Mouse (Mus musculus) urinary bladder, adult 2 months (tissue): Measurements from ENCODE around the gene Fam240a. TPM values are rescaled to one million over a fixed set of nuclear protein-coding genes. Genes with fewer than 3 reads are reported as not detected.
A peak's percentile ranks its signal among the peaks of the same experiment; 100 is the strongest.

ENCODE experiments used
- DNase-seq: peaks from one replicate; pipeline ENCODE4 v3.0.0; 2022; ENCODE audit warnings: low spot score
- polyA plus RNA-seq: library from polyadenylated mRNA; depleted of rRNA; stranded (reverse); fragments of >200 nt; gene quantifications from 2 replicates; pipeline ENCODE4 v1.2.3, GENCODE M21; 2012

Fam240a gene
- polyA plus RNA-seq, 1 experiment = not detected

DNA sequence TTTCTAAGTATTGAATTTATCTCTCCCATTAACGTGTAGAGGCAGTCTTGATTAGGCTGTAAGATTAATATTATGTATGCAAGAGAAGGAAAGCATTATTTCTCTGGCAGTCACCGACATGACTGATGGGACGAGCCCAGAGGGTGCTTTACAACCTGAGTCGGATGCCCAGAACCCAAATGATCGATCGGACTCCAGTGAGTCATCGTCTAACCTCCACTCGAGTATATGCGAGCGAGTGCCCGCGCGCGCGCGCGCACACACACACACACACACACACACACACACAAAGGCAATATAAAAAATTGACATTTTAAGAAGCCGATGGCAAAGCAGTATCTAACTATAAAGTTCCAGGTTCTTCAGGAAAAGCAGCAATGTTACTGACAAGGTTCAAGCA lies 28.7 kb upstream of the Fam240a start:
- DNase-seq = no peak

DNA sequence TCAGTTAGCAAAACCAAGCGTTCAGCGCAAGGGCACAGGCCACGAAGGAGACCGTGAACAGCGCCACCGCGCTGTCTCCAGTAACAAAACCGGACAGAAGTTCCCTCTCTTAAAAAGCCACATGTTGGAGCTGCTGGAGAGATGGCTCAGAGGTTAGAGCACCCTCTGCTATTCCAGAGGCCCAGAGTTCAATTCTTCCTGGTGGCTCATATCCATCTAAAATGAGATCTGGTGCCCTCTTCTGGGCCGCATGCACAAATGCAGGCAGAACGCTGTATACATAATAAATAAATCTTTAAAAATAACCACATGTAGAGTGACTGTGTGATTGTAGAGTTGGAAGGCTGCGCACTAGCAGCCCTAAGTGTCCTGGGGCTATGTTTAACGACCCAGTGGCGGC lies 27.6 kb upstream of the Fam240a start:
- no peak for DNase-seq

DNA sequence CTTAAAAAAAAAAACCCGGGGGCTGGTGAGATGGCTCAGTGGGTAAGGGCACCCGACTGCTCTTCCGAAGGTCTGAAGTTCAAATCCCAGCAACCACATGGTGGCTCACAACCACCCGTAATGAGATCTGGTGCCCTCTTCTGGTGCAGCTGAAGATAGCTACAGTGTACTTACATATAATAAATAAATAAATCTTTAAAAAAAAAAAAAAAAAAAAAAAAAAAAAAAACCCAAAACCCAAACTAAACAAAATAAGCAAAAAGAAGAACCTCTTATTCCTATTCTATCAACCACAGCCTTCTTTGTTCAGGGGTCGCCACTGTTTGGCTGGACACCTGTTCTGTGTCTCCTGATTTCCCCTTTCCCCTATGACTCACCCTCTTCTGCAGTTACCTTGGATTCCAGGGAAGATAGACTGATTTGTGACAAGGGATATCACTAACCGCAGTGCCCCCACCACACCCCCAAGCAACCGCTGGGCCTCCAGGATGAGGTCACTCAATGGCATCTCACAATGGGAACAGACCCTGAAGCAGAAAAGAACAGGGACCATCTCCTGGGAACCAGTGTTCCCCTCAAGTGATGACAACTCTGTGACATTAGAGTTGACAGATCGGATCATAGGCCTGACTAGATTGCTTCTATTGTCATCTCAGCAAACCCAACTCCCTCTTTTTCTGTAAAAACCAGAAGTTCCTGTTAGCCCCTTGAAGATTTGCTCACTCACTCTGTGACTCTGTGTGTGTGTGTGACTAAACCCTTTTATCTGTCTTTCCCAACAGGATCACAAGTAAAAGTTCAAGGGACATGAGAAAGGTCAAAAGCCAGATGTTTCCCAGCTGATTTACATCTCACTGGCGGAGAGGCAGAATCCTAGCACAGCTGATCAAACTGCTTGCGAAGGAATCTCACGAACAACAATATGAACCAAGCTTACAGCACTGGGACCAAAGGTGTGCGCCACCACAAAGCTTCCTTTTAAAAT lies 21.1 kb upstream of the Fam240a start:
- DNase-seq = no peak

DNA sequence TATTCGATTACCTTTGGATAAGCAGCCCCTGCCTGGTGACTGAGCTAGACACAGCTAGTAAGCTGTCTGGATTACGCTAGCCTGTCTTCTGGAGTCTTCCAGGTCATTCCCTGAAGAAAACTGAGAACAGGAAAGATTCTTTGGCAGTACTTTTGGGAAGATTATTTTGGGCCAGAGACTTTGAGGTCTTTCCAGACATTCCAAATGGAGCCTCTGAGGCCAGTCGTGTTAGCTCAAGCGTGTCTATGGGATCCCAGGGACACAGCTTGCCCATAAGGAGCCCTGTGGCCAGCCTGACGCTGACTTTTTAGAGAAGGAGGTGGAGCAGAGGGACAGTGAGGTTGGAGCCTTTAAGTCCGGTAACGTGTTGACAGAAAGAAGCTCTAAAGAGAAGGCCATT lies 19.3 kb upstream of the Fam240a start:
- no peak for DNase-seq

DNA sequence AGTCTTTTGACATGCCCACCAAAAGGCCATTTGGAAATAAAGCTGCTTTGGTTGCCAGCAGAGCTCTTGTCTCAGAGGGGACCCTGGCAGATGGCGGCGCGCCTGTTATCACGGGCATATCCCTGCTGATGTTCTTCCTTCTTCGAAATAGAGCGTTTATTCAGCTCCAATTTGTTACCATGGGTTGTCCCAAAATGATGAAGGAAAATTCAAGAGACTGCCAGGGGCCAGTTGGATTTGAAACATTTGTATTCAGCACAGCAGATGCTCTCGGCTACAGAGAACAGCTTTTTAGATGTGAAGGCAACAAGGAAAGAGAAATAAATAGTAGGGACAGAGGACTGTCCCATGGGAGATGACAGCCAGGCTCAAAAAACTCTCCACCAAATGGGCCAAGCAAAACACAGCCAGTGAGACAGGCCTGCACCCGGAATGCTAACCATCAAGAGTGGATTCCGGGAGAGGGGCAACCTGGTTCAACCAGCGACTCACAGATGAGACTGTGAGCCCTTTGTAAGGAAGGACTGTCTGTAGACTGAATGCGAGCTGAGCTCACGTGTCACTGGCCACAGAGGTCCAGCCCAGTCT lies 17.3 kb upstream of the Fam240a start:
- DNase-seq = no peak

DNA sequence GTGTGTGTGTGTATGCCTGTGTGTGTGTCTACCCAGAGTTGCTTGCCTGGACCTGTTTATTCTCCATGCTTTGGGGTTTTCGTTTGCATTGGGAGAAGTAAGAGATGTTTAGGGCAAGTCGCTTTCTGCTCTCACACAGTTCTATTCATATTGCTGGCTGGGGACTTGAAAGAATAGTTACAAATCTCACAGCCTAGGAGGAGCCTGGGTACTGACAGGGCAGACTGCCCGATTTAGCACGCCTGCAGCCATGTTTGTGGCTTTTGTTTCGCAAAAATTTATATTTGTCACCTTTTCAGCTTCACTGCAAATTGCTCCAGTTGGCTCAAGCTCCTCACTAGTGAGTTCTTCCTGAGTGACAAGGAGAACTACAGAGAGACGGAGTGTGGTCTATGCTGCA lies 14.9 kb upstream of the Fam240a start:
- DNase-seq = no peak

DNA sequence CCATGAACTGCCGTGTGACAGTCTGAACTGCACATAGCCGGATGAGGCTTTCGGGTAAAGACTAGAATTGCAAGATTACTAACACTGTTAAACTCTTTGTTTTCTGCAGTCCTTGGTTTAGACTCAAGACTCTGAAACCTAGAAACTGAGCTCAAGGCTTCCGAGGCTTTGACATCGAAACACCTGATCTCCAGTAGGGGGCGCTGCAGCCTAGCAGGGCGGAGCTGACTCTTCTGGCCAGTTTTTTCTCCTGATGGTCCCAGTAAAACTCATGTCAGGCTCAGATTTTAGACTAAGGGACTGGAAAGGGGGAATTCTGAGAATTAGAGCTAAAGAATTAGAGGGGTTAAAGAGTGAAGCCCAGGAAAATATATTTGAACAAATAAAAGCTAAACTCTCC lies 6.1 kb upstream of the Fam240a start:
- peak; percentile 38 for DNase-seq

DNA sequence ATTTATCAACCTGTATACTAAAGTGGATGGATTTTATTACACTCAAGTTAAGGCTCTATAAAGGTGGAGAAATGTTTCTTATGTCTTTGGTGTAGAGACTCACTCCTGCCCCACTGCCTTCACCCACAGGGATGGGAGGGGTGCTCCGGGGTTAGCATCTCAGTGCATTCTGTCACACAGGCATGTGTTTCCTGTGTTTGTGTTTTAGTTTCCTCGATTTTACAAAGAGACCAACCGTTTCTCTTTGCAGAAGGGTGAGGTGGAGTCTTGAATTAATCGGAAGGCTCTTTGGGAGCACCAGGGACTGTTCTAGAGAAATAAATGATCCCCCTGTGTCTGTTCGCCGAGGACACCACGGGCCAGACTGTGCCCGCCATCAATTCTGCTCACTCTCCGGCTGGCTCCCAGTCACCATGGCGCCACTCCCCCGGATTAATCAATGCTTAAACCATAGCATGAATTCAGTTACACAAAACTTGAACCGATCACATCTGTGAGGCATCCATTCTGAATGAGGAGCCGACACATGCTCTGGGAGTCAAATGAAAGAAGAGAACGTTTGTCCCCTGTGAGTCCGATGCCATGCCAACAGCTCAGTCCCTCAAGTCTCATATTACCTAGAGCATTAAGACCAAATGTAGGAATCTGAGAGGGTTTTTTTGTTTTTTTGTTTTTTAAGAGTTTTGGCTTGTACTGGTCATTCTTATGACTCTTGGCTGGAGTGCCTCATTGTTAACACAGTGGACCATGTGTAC lies 4.2 kb upstream of the Fam240a start:
- no peak for DNase-seq

DNA sequence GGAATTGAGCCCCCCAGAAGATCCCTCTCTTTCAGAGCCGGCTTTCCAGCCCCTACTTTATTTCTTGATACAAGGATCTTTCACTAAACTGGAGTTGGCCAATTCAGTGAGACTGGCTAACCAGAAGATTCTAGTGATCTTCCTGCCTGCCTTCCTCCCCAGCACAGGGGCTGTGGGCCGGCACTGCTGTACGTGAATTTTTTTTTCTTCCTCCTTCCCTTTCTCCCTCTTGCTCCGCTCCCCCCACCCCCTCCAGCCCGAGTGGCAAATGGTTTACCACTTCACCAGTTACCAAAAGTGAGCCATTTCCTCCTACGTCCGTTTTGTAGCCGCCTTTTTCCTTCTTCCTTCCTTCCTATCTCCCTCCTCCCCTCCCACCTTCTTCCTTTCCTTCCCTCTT lies 1.2 kb downstream of the Fam240a start:
- no peak for DNase-seq

DNA sequence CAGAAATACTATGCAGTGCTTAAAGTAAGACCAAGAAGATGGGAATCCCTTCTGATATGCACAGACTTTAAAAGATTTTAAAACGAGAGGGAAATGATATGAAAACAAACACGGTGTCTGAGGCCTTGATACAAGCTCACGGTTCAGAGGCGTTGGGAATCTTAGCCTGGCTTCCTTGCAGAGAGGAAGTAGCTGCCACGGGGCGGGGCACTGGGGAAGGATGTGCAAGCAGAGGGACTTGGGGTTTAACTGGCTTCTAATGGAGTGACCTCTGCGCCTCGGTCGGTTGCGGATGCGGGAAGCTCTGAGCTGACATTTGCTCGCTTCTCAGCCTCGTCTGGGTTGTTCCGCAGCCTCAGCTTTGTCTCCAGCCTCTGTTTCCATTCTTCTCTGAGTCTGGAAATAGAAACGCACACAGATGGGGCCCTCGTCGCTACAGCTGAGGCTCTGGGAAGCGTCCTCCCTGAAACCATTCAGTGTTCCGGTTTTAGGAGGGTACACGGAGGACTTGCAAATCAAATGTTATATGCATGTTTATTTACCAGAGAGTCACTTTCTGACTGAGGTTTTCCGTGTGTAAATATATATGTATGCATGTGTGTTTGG lies 1.9 kb downstream of the Fam240a start:
- DNase-seq = no peak

DNA sequence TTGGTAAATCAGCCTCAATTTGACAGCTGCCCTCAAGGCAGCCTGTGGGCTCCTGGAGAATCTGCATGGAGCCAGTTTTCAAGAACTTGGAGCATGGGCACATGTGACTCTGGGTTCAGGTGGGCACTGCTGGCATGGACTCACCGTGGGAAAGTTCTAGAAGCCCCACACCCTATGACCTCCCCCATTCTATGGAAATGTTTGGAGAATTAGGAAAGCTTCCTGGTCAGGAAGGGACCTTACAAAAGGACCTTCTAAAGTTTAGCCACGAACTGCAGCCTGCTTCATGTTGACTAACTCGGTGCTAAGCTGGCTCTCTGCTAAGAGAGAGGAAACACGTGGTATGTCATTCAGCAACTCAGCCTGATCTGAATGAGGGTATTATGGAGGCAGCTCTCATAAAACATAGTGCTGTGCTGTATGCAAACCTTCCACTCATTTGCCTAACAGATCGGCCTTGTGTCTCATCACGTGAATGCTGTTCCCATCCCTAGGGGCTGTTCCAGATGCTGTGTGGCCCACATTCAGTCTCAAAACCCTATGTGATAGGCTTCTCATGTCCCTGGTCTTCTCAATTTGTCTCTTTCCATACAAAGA lies 7.2 kb downstream of the Fam240a start:
- DNase-seq = no peak

DNA sequence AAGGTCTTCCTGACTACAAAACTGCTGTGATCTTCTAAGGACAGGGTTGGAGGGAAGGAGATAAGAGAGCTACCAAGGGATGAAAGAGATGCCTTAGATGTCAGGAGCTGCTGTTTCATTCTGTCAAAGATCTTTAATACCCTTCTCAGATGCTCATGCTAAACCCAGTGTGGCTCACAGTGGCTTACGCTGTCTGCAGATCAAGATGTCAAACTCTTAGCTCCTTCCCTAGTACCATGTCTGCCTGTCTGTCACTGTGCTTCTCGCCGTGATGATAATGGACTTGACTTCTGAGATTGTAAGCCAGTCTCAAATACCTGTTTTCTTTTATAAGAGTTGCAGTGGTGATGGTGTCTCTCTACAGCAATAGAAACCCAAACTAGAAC lies 8.0 kb downstream of the Fam240a start:
- DNase-seq = no peak

DNA sequence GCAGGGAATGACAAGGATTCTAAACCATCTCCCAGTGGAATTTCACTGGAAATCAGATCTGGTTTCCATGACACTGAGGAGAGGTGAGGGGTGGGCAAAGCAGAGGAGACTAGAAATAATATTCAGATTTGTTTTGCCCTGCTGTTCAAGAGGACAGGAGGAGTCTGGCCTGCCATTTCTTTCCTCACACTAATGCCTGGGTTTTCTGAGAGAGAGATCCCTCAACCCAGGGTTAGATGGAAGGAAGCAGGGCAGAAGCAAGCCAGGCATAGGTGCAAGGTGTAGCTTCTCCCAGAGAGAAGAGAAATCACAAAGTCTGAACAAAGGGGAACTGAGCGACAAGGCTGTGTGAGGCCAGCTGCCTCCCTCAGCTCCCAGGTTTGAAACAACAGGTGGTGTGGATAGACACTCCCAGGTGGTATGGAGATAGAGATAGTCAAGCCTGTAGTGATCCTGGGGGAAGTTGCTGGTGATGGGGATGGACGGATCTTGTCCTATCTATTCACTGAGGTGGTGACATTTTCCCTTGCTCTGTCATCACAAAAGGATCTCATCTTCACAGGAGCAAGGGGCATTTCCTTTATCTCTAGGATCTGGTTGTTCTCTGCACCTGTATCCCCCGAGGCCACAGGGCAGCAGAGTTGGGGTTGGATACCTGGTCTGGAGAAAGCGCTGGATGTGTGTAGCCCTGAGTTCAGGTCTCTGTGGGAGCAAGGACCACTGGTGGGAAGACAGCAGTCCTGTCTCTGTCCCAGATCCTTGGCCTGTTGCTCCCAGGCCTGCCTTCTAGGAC lies 8.6 kb downstream of the Fam240a start:
- no peak for DNase-seq

DNA sequence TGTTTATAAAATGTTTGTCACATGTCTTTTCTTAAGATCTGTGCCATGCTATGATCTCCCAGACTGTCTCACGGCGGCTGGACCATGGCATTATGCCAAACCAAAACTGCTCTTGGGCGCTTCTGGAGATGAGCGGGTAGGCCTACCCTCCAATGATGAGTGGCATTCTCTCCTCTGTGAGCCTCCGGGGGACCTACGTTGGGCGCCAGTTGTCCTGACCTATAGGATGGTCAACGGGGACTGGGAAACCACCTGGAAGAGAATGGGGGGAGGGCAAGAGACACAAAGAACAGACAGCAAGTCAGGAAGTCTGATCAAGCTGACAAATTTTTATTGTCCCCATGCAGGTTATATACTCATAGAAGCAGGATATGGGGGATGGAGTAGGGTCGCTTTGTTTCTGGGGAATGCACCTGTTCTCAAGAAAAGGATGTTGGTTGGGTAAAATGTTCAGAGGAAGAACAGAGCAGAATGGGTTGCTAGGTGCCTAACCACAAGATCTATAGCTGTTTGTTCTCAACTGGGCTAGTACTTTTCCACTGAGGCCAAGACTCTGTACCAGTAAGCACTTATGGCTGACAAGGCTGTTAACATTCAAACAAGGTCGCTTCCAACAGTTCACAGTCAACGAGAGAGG lies 9.3 kb downstream of the Fam240a start:
- no peak for DNase-seq

DNA sequence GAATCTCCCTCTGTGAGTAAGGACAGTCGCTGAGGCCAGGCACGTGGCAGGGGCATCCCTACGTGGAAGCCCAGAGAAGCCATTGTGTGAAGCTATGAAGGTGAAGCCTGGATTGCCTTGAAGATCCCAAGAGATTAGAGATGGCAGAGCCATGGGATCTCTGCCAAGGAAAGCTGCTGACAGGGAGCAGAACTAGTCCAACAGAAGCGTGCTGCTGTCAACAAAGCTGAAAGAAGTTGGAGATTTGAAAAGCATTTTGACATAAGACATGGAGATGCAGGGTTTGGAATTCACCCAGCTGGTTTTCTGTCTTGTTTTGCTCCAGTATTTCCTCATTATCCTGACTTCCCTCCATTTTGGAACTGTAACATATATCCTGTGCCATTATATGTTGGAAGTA lies 14.4 kb downstream of the Fam240a start:
- no peak for DNase-seq

DNA sequence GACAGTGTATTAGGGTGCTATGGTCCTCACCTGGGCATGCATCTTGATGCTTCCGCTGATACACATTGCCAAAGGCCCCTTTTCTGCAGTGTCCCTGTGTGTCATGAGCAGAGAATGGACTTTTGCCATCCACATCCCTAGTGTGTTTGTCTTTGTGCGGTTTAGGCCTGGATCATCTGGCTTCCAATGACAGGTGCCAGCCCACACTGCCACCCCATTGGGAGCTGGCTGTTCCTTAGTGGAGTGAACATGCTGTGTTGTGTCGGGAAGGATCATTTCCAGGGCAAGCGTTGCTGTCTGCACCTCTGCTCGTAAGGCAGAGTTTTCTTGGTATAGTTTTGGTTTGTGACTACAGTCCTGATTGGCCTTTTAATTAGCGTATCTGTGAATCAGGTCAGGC lies 15.5 kb downstream of the Fam240a start:
- DNase-seq = no peak

DNA sequence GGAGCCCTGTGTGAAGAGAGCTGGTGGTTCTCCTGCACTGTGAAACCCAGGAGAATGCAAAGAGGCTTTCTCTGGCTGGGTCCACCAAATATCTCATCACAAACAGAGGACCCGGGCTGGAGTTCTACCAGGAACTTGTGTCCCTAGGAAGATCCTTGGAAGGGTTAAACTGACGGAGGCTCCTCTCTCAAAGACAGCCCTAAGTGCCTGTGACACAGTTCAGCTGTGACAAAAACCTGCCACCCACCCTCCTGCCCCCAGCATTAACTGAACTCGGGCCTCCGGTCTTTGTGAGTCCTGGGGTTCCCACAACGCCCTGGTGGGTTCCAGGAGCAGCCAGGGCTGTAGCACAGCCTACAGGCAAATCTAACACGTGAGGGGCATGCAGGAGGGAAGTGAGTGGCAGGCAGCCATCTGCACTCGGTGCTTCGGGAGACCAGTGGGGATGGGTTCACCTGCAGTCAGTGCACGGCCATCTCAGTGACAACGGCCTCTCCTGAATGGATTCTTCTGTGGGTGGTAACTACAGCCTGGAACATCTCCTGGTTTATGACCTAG lies 17.1 kb downstream of the Fam240a start:
- DNase-seq = no peak

DNA sequence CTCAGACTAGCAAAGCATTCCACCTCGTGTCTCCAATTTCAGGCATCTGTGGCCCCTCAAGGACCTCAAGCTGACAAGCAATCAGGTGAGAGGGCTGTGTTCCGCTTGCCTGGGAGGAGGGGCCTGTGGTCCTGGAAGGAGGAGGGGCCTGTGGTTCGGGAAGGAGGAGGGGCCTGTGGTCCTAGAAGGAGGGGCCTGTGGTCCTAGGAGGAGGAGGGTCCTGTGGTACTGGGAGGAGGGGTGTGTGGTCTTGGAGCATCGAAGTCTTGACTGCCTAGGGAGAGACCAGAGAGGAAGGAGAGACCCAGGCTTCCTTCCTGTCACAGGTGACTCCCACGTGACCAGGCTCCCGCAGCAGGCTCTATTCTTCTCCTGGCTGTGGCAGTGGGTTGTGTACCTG lies 20.1 kb downstream of the Fam240a start:
- peak; percentile 18 for DNase-seq

DNA sequence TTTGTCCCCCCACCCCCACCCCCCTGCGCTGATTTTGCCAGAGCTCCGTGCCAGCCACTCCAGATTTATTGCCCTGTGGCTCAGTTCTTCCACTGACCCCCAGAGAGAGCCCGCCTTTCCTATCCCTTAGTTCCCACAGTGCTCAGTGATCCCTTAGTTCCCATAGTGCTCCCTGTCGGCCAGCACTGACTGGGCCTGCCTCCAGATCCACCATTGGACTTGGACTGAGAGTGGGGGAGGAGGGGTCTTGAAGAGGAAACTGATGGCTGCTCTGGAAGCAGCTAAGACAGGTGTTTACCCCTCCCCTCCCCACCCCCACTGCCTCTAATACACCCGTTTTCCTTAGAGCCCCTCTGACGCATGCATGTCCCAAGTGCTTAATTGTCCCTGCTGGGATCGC lies 20.7 kb downstream of the Fam240a start:
- no peak for DNase-seq

DNA sequence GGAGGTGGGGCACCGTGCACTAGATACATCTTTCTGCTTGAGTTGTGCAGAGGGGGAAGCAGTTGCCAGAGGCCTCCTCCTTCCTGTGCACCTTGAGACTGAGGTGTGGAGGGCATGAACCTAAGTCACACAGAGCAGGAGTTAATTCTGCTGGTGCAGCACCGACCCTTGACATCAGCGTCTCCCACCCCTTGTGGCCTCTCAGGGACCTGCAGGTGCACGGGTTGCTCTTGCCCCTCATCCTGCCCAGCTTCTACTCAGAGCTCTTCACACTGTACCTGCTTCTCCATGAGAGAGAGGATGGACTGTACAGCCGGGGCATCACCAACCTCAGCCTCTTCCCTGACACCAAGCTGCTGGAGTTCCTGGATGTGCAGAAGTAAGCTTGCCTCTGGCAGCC lies 21.2 kb downstream of the Fam240a start:
- no peak for DNase-seq
